Mouse (Mus musculus) heart, adult 8-10 months (tissue): Measurements from ENCODE around the gene Rabgap1. TPM values are rescaled to one million over a fixed set of nuclear protein-coding genes. Genes with fewer than 3 reads are reported as not detected.
A peak's percentile ranks its signal among the peaks of the same experiment; 100 is the strongest.

Source experiments
- DNase-seq: peaks from one replicate; pipeline ENCODE4 v3.0.0; 2022; ENCODE audit warnings: low spot score
- total RNA-seq, 4 experiments: library from RNA; stranded (reverse); gene quantifications; 2 replicates each; pipeline ENCODE4 v1.2.4; 2022

The Rabgap1 gene
- total RNA-seq, 4 experiments from 2014 or later, result 38.9 to 46.1 (median 41.1) TPM

- no peak for DNase-seq
Measured at GRCm38 (mm10) chr2:37511134-37511901, 68.2 kb downstream of the Rabgap1 start.

- no peak for DNase-seq
Measured at GRCm38 (mm10) chr2:37516030-37516710, 73.1 kb downstream of the Rabgap1 start, which contains the start of gene Gpr21. Gene Gpr21 (plus strand): TSS chr2:37516332.

- DNase-seq, result no peak
Measured at GRCm38 (mm10) chr2:37516922-37517462, 73.9 kb downstream of the Rabgap1 start.

GRCm38 (mm10) chr2:37518561-37519285 is 75.6 kb downstream of the Rabgap1 start:
- DNase-seq, result no peak

- no peak for DNase-seq
Measured at GRCm38 (mm10) chr2:37519286-37519640, 76.2 kb downstream of the Rabgap1 start.

GRCm38 (mm10) chr2:37527587-37527986 is 84.5 kb downstream of the Rabgap1 start:
- no peak for DNase-seq

- no peak for DNase-seq
Measured at GRCm38 (mm10) chr2:37529397-37529796, 86.3 kb downstream of the Rabgap1 start.

- DNase-seq, result no peak
Measured at GRCm38 (mm10) chr2:37530766-37531165, 87.7 kb downstream of the Rabgap1 start.

GRCm38 (mm10) chr2:37531639-37532038 is 88.6 kb downstream of the Rabgap1 start:
- no peak for DNase-seq

- peak; percentile 28 for DNase-seq
Measured at GRCm38 (mm10) chr2:37549346-37550012, 106.4 kb downstream of the Rabgap1 start.

GRCm38 (mm10) chr2:37556366-37556765 is 113.3 kb downstream of the Rabgap1 start:
- DNase-seq, result no peak

- no peak for DNase-seq
Measured at GRCm38 (mm10) chr2:37565579-37565978, 122.5 kb downstream of the Rabgap1 start.

GRCm38 (mm10) chr2:37566035-37566434 is 123.0 kb downstream of the Rabgap1 start:
- DNase-seq, result no peak

GRCm38 (mm10) chr2:37569888-37570287 is 126.8 kb downstream of the Rabgap1 start:
- DNase-seq, result no peak

- DNase-seq, result no peak
Measured at GRCm38 (mm10) chr2:37570703-37571102, 127.6 kb downstream of the Rabgap1 start.

- no peak for DNase-seq
Measured at GRCm38 (mm10) chr2:37572141-37572540, 129.1 kb downstream of the Rabgap1 start.

- DNase-seq, result no peak
Measured at GRCm38 (mm10) chr2:37576661-37577060, 133.6 kb downstream of the Rabgap1 start.

GRCm38 (mm10) chr2:37578185-37578584 is 135.1 kb downstream of the Rabgap1 start:
- no peak for DNase-seq

GRCm38 (mm10) chr2:37587919-37588318 is 144.8 kb downstream of the Rabgap1 start:
- no peak for DNase-seq
